Mouse (Mus musculus) duodenum, adult 2 months (tissue): ENCODE measurements around the gene Oog1. TPM values are rescaled to one million over a fixed set of nuclear protein-coding genes. Genes with fewer than 3 reads are reported as not detected.

Experiments used
- polyA plus RNA-seq: library from polyadenylated mRNA; depleted of rRNA; stranded (reverse); fragments of >200 nt; gene quantifications from 2 replicates; pipeline ENCODE4 v1.2.3, GENCODE M21; 2012; ENCODE audit warnings: low replicate concordance; rRNA removed

Oog1 gene
- polyA plus RNA-seq = not detected in 2 replicates

DNA sequence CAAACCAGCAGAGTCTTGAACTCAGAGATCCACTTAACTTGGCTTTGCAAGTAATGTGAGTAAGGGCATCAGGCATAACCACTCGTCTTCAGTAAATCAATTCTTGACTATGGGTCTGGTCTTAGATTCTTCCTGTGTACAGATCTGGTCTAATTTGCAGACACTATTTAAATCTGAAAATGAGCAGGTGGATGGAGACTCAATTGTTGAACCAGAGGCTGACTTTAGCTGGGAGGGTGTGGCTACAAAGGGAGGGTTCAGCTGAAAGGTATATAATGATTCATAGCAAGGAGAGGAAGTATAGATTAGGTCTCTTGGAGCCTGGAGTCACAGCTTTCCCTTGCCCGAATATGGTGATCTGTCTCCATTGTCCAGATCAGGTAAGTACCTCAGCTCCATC lies at the start of gene Oog1:
Gene Oog1 (plus strand): TSS at position 301 of the 400 bp plus-strand sequence.

DNA sequence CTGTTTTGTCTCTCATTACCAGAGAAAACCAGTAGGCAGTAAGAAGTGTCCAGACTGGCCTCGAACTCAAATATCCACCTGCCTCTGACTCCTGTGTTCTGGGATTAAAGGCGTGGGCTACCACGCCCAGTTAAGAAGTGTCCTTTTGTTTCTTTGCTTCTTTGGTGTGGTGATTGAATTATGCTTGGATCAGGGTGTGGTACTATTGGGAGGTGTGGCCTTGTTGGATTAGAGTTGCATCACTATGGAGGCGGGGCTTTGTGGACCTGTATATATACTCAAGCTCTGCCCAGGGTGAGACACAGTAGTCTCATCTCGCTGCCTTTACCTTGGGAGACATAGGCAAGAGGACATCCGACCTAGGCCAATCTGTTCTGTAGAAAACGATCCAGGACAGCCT lies 16.1 kb downstream of the Oog1 start, which contains the start of gene Gm4027:
Gene Gm4027 (plus strand): TSS at position 301 of the 400 bp plus-strand sequence.

DNA sequence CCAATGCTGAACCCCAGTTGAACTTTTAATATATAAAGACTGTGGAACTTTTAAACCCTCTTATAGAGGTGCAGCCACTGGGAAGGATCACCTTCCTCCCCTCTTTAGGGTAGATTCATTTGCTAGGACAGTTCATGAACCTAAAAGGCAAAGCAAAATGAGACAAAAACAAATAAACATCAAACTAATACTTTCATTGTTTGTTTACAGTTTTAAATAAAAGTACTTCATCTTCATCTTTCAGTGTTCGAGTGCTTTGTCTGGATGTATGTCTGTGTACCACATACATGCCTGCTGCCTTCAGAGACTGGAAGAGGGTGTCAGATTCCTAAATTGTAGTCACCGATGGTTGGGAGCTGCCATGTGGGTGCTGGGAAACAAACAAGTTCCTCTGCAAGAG lies 42.0 kb downstream of the Oog1 start, which contains the start of gene Gm16381:
Gene Gm16381 (minus strand): TSS at position 101 of the 400 bp plus-strand sequence.

Other genes with a start within 250 kb of the Oog1 start
- gene Sptlc2, start 214.3 kb upstream of the Oog1 start, polyA plus RNA-seq = 13.2 and 22.4 TPM in 2 replicates
- 1.3 and 3.9 TPM in 2 replicates for gene Slirp, start 158.8 kb upstream of the Oog1 start, polyA plus RNA-seq
- 7.4 and 8.3 TPM in 2 replicates for gene Alkbh1, start 158.7 kb upstream of the Oog1 start, polyA plus RNA-seq
- 0.87 and 1.6 TPM in 2 replicates for gene Snw1, start 130.4 kb upstream of the Oog1 start, polyA plus RNA-seq
- not detected in 2 replicates for gene Gm5788, start 108.0 kb upstream of the Oog1 start, polyA plus RNA-seq
- not detected in 2 replicates for gene Gm8300, start 88.4 kb upstream of the Oog1 start, polyA plus RNA-seq
- not detected in 2 replicates for gene Gm4027, start 16.2 kb downstream of the Oog1 start, polyA plus RNA-seq
- gene Gm16381, start 41.9 kb downstream of the Oog1 start, polyA plus RNA-seq = not detected in 2 replicates
- not detected in 2 replicates for gene Gm21319, start 173.1 kb downstream of the Oog1 start, polyA plus RNA-seq
- not detected in 2 replicates for gene Gm21936, start 192.8 kb downstream of the Oog1 start, polyA plus RNA-seq
- not detected in 2 replicates for gene BB287469, start 213.9 kb downstream of the Oog1 start, polyA plus RNA-seq
- not detected in 2 replicates for gene Gm2001, start 239.7 kb downstream of the Oog1 start, polyA plus RNA-seq